Mouse (Mus musculus) gastrocnemius, adult 18-20 months (tissue): Measurements from ENCODE around the gene Olfr8. TPM values are rescaled to one million over a fixed set of nuclear protein-coding genes. Genes with fewer than 3 reads are reported as not detected.
"Not testable (repeated sequence)": the region's sequence is repeated elsewhere in the genome, so short reads cannot be mapped to it uniquely, and the experiment has no call there.

Experiments used
- DNase-seq: peaks from one replicate; pipeline ENCODE4 v3.0.0; 2021; ENCODE audit warnings: low spot score
- long read RNA-seq, 2 experiments: library from polyadenylated mRNA; stranded (forward); transcript quantifications; one replicate each; pipeline ENCODE4 v2.0.0; 2021
- total RNA-seq, 2 experiments: library from RNA; stranded (reverse); gene quantifications; 2 replicates each; pipeline ENCODE4 v1.2.3; 2021

The Olfr8 gene
- total RNA-seq = not detected
- long read RNA-seq, experiment 1 = 0 reads
- long read RNA-seq, experiment 2 = 0 reads

DNA sequence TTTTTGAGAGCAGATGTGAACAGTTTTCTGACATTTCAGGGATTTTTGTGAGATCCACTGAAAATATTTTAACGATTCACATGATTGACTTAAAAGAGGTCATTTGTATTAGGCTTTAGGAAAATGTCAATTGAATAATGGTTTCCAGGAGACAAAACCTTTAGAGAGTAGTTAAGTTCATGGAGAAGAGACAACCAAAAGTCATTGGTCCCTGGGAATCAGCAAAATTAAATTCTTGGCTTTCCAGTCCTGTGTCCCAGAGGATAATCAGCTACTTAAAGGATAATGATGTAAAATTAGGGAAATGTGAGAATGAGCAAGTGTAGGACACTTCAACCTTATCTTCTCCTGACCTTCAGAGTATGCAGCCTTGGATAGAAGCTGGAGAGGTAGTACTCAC lies at the start of gene Olfr8:
Olfr8 (plus strand) TSS at position 301 of the 400 bp plus-strand sequence.
- DNase-seq = not testable (repeated sequence)

DNA sequence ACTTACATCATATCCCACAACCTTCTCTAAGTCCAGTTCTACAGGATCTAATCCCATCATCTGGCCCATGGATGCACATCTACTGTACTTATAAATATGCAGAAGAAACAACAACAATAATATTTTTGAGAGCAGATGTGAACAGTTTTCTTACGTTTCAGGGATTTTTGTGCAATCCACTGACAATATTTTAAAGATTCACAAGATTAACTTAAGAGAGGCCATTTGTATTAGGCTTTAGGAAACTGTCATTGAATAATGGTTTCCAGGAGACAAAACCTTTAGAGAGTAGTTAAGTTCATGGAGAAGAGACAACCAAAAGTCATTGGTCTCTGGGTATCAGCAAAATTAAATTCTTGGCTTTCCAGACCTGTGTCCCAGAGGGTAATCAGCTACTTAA lies 37.6 kb upstream of the Olfr8 start, which contains the start of gene Olfr1354:
Olfr1354 (plus strand) TSS at position 301 of the 400 bp plus-strand sequence.
- DNase-seq = not testable (repeated sequence)

DNA sequence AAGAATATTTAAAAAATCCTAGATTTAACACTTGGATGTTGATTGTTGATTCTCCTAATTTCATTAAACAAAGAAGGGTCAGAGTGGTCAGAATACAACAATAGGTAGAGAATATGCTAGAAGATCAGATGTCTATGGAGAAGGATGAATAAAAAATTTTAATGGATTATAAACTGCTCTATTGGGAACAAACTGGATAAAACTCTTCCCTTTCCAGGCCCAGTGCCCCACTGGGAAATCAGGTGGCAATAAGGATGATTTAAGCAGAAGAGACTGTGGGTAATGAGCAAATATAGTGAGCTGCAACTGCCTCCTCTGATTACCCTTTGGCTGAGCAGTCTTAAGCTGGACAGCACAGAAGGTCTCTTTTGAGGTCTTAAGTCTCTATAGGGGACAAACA lies 12.6 kb downstream of the Olfr8 start, which contains the start of gene Olfr1353:
Olfr1353 (plus strand) TSS at position 301 of the 400 bp plus-strand sequence.
- not testable (repeated sequence) for DNase-seq

GRCm38 (mm10) chr10:78980750-78981149 lies 30.3 kb downstream of the Olfr8 start, which contains the start of gene Olfr1352:
Gene Olfr1352 (plus strand): TSS chr10:78981050.
- no peak for DNase-seq

Other genes with a start within 250 kb of the Olfr8 start
- gene Casp14, start 232.3 kb upstream of the Olfr8 start, total RNA-seq = not detected
- gene Ccdc105, start 197.6 kb upstream of the Olfr8 start, total RNA-seq = not detected
- not detected for gene Slc1a6, start 170.1 kb upstream of the Olfr8 start, total RNA-seq
- gene Olfr1356, start 98.5 kb upstream of the Olfr8 start, total RNA-seq = not detected
- gene Olfr1355, start 75.1 kb upstream of the Olfr8 start, total RNA-seq = not detected
- gene Olfr1354, start 37.5 kb upstream of the Olfr8 start, total RNA-seq = not detected
- not detected for gene Olfr1353, start 12.7 kb downstream of the Olfr8 start, total RNA-seq
- not detected for gene Olfr1352, start 30.4 kb downstream of the Olfr8 start, total RNA-seq
- not detected for gene Olfr1351, start 61.8 kb downstream of the Olfr8 start, total RNA-seq
- not detected for gene Olfr57, start 78.1 kb downstream of the Olfr8 start, total RNA-seq
- 1 to 10 TPM; 8.9 to 9.1 TPM for gene 2610008E11Rik, start 147.0 kb downstream of the Olfr8 start, total RNA-seq
- not detected for gene Vmn2r80, start 198.1 kb downstream of the Olfr8 start, total RNA-seq